Mouse (Mus musculus) limb, embryonic 14.5 days (tissue): ENCODE measurements around the gene Slc2a9. TPM values are rescaled to one million over a fixed set of nuclear protein-coding genes. Genes with fewer than 3 reads are reported as not detected.

Source experiments
- ATAC-seq: fragments of 200-750 bp; cut with Nextera tagmentation; 2 replicates; pipeline ENCODE4 v1.8.0; 2017; ENCODE audit warnings: low read depth, moderate number of reproducible peaks, moderate TSS enrichment; ENCODE audit not compliant: low FRiP score
- DNase-seq: peaks from one replicate; pipeline ENCODE4 v3.0.0-alpha.2; 2015; ENCODE audit warnings: low spot score
- H3K27ac ChIP-seq: fragments of 300-500 bp; sonication (generic); replicated peaks from 2 replicates; pipeline ENCODE4 v1.5.1; 2014; ENCODE audit warnings: low read depth, mild to moderate bottlenecking, low read length, moderate library complexity, mixed read lengths
- H3K27me3 ChIP-seq: fragments of 300-500 bp; sonication (generic); 2 replicates; pipeline ENCODE4 v1.6.1; 2014; ENCODE audit warnings: low read length, mixed read lengths; ENCODE audit not compliant: control insufficient read depth, insufficient read depth
- H3K36me3 ChIP-seq: fragments of 300-500 bp; sonication (generic); 2 replicates; pipeline ENCODE4 v1.6.1; 2014; ENCODE audit warnings: mild to moderate bottlenecking, low read length, moderate library complexity, mixed read lengths; ENCODE audit not compliant: control insufficient read depth, insufficient read depth
- H3K4me1 ChIP-seq: fragments of 300-500 bp; sonication (generic); 2 replicates; pipeline ENCODE4 v1.6.1; 2014; ENCODE audit warnings: antibody characterized with exemption, low read length, mixed read lengths; ENCODE audit not compliant: control insufficient read depth, insufficient read depth
- H3K4me2 ChIP-seq: fragments of 300-500 bp; sonication (generic); replicated peaks from 2 replicates; pipeline ENCODE4 v1.6.1; 2014; ENCODE audit warnings: low read depth, mild to moderate bottlenecking, low read length, moderate library complexity; ENCODE audit not compliant: severe bottlenecking
- H3K4me3 ChIP-seq: fragments of 300-500 bp; sonication (generic); replicated peaks from 2 replicates; pipeline ENCODE4 v1.5.1; 2014; ENCODE audit warnings: low read length
- H3K9ac ChIP-seq: fragments of 300-500 bp; sonication (generic); 2 replicates; pipeline ENCODE4 v1.6.1; 2014; ENCODE audit warnings: mild to moderate bottlenecking, low read depth, low read length, moderate library complexity; ENCODE audit not compliant: severe bottlenecking
- H3K9me3 ChIP-seq: fragments of 300-500 bp; sonication (generic); 2 replicates; pipeline ENCODE4 v1.6.1; 2016; ENCODE audit warnings: low read length; ENCODE audit not compliant: control insufficient read depth
- POLR2A ChIP-seq: fragments of 200-500 bp; IDR thresholded peaks from 2 replicates; pipeline ENCODE4 v1.8.0; 2012; ENCODE audit warnings: inconsistent platforms, mild to moderate bottlenecking, moderate library complexity, borderline replicate concordance; ENCODE audit not compliant: insufficient read depth, insufficient read length; ENCODE audit errors: extremely low read depth
- WGBS: fragments of 180-500 bp; shearing (Covaris S2); extraction: QIAGEN DNeasy Blood & Tissue Kit; methylation state at CpG from one replicate; pipeline ENCODE4 v1.1.7; 2014; 5-methylcytosine and 5-hydroxymethylcytosine counted together
- polyA plus RNA-seq, 2 experiments: library from polyadenylated mRNA; depleted of rRNA in 1 of 2; stranded (reverse) in 1 of 2; unstranded in 1 of 2; fragments of >200 nt; fragmentation: Nextera tagmentation in 1 of 2; extraction: Ambion mirVana in 1 of 2; gene quantifications; 2 replicates each; pipeline versions ENCODE4 v1.2.1 to v1.2.3; 2012 to 2014

Slc2a9 gene
- polyA plus RNA-seq, 2 experiments = 0.66 to 0.85 TPM

- no peak overlapping the region for H3K27ac ChIP-seq
- H3K4me3 ChIP-seq = no peak overlapping the region
- ATAC-seq (no peak), DNase-seq (no peak)
- 73% methylated on average over 2 of the region's 2 CpGs for WGBS
- no peak overlapping the region for H3K9ac ChIP-seq
- no peaks in the 10 kb centered on the region for H3K4me1 ChIP-seq
- H3K36me3 ChIP-seq = no peaks in the 10 kb centered on the region
- H3K4me2 ChIP-seq = no peak overlapping the region
- H3K27me3 ChIP-seq = no peaks in the 10 kb centered on the region
- no peaks in the 10 kb centered on the region for H3K9me3 ChIP-seq
- TF ChIP-seq POLR2A = no peak
Observed at GRCm38 (mm10) chr5:38305241-38305640, 197.7 kb downstream of the Slc2a9 start.

- ATAC-seq (no peak), DNase-seq (no peak)
- no peaks in the 10 kb centered on the region; the same call in 1 of the 2 replicates for H3K4me1 ChIP-seq
- no peak overlapping the region for H3K4me2 ChIP-seq
- no peak overlapping the region for H3K27ac ChIP-seq
- no peak overlapping the region for H3K4me3 ChIP-seq
- no peaks in the 10 kb centered on the region for H3K36me3 ChIP-seq
- no peak for TF ChIP-seq POLR2A
- no peak overlapping the region for H3K9ac ChIP-seq
- 63% methylated on average over 12 of the region's 12 CpGs for WGBS
- H3K27me3 ChIP-seq = no peaks in the 10 kb centered on the region
- H3K9me3 ChIP-seq = no peaks in the 10 kb centered on the region
Observed at GRCm38 (mm10) chr5:38302651-38303050, 200.3 kb downstream of the Slc2a9 start.

DNA sequence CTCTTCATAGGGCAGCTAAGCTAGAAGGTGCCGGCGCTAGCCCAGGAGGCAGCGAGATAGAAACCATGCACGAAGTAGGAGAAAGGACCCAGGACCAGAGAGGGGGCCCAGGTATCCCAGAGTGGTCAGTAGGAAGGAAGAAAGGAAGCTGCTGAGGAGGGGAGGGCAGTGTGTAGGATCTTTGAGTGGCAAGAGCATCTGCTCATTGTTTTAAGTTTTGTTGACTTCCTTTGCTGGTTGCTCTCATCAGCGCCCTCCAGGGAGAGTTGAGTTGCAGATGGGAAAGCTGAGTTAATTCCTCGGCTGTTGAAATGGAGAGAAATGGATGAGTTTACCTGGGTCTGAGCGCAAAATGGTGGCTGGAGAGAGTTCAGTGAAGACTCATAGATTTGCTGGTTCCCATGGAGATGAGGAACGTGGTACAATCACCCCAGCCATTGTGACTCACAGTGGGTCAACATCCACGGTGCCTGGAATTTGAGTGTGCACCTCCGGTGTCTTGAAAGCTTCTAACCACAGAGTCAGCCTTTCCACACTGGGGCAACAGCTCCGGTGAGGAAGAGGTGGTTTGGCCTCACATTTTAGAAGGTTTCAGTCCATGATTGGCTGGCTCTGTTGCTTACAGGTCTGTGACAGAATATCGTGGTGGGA is 201.1 kb downstream of the Slc2a9 start:
- Histone ChIP-seq H3K4me2 (no peak overlapping the region), H3K27ac (no peak overlapping the region), H3K9me3 (no peaks in the 10 kb centered on the region), H3K36me3 (no peaks in the 10 kb centered on the region), H3K9ac (no peak overlapping the region), H3K4me1 (no peaks in the 10 kb centered on the region; the same call in 1 of the 2 replicates), H3K27me3 (no peaks in the 10 kb centered on the region), H3K4me3 (no peak overlapping the region)
- ATAC-seq (no peak), DNase-seq (no peak)
- no peak for TF ChIP-seq POLR2A
- 87% methylated on average over 12 of the region's 12 CpGs for WGBS

Other genes with a start within 250 kb of the Slc2a9 start
- gene Tmem128, start 243.0 kb downstream of the Slc2a9 start, polyA plus RNA-seq (2012; rRNA removed) = 51.1 and 57.5 TPM in 2 replicates
- gene Tmem128, start 243.0 kb downstream of the Slc2a9 start, polyA plus RNA-seq (2014; fragmentation: Nextera tagmentation; extraction: Ambion mirVana) = 66.9 and 70.0 TPM in 2 replicates
- 0.04 TPM in 1 of 2 replicates, not detected in the other for gene Otop1, start 227.2 kb downstream of the Slc2a9 start, polyA plus RNA-seq (2012; rRNA removed)
- not detected in 2 replicates for gene Otop1, start 227.2 kb downstream of the Slc2a9 start, polyA plus RNA-seq (2014; fragmentation: Nextera tagmentation; extraction: Ambion mirVana)
- gene Drd5, start 183.8 kb downstream of the Slc2a9 start, polyA plus RNA-seq (2012; rRNA removed) = 0.04 and 0.12 TPM in 2 replicates
- 0.06 TPM in 1 of 2 replicates, not detected in the other for gene Drd5, start 183.8 kb downstream of the Slc2a9 start, polyA plus RNA-seq (2014; fragmentation: Nextera tagmentation; extraction: Ambion mirVana)
- 136 and 143 TPM in 2 replicates for gene Wdr1, start 60.1 kb upstream of the Slc2a9 start, polyA plus RNA-seq (2012; rRNA removed)
- 231 and 246 TPM in 2 replicates for gene Wdr1, start 60.1 kb upstream of the Slc2a9 start, polyA plus RNA-seq (2014; fragmentation: Nextera tagmentation; extraction: Ambion mirVana)
- 10.7 and 10.8 TPM in 2 replicates for gene Zfp518b, start 181.7 kb upstream of the Slc2a9 start, polyA plus RNA-seq (2012; rRNA removed)
- gene Zfp518b, start 181.7 kb upstream of the Slc2a9 start, polyA plus RNA-seq (2014; fragmentation: Nextera tagmentation; extraction: Ambion mirVana) = 23.2 and 25.4 TPM in 2 replicates